Mouse (Mus musculus) forebrain, embryonic 15.5 days (tissue): Measurements from ENCODE around the gene Mgst2. TPM values are rescaled to one million over a fixed set of nuclear protein-coding genes. Genes with fewer than 3 reads are reported as not detected.

Experiments used
- ATAC-seq: fragments of 200-750 bp; cut with Nextera tagmentation; replicated peaks from 2 replicates; pipeline ENCODE4 v1.8.0; 2017; ENCODE audit warnings: mild to moderate bottlenecking, moderate TSS enrichment, moderate library complexity
- H3K27ac ChIP-seq: fragments of 300-500 bp; sonication (generic); replicated peaks from 2 replicates; pipeline ENCODE4 v1.5.1; 2015; ENCODE audit warnings: mild to moderate bottlenecking, inconsistent platforms
- H3K27me3 ChIP-seq: fragments of 300-500 bp; sonication (generic); 2 replicates; pipeline ENCODE4 v1.6.1; 2015; ENCODE audit warnings: inconsistent platforms
- H3K36me3 ChIP-seq: fragments of 300-500 bp; sonication (generic); 2 replicates; pipeline ENCODE4 v1.6.1; 2015; ENCODE audit warnings: mild to moderate bottlenecking, inconsistent platforms
- H3K4me1 ChIP-seq: fragments of 300-500 bp; sonication (generic); 2 replicates; pipeline ENCODE4 v1.6.1; 2015; ENCODE audit warnings: inconsistent platforms
- H3K4me2 ChIP-seq: fragments of 300-500 bp; sonication (generic); replicated peaks from 2 replicates; pipeline ENCODE4 v1.6.1; 2015; ENCODE audit warnings: mild to moderate bottlenecking, inconsistent platforms
- H3K4me3 ChIP-seq: fragments of 300-500 bp; sonication (generic); 2 replicates; pipeline ENCODE4 v1.5.1; 2015; ENCODE audit warnings: mild to moderate bottlenecking, inconsistent platforms
- H3K9ac ChIP-seq: fragments of 300-500 bp; sonication (generic); replicated peaks from 2 replicates; pipeline ENCODE4 v1.6.1; 2015; ENCODE audit warnings: mild to moderate bottlenecking, inconsistent platforms
- H3K9me3 ChIP-seq: fragments of 300-500 bp; sonication (generic); 2 replicates; pipeline ENCODE4 v1.6.1; 2016; ENCODE audit warnings: inconsistent platforms
- WGBS: fragments of 180-500 bp; shearing (Covaris S2); methylation state at CpG from one replicate; pipeline ENCODE4 v1.1.7; 2015; ENCODE audit warnings: mixed read lengths; 5-methylcytosine and 5-hydroxymethylcytosine counted together
- polyA plus RNA-seq: library from polyadenylated mRNA; unstranded; fragments of >200 nt; fragmentation: Nextera tagmentation; extraction: Ambion mirVana; gene quantifications from 2 replicates; pipeline ENCODE4 v1.2.1, GENCODE M21; 2015

Mgst2 gene
- polyA plus RNA-seq, 1 experiment from 2014 or later: 0.95 TPM

GRCm38 (mm10) chr3:51660821-51661276, 689 bp downstream of the Mgst2 start:
- H3K4me3 ChIP-seq: no peak overlapping the region
- H3K9me3 ChIP-seq: no peaks in the 10 kb centered on the region
- ATAC-seq: no peak
- H3K27me3 ChIP-seq: no peaks in the 10 kb centered on the region
- no peak overlapping the region for H3K27ac ChIP-seq
- H3K36me3 ChIP-seq: no peaks in the 10 kb centered on the region
- WGBS: 80% methylated on average over 3 of the region's 3 CpGs
- H3K9ac ChIP-seq: no peak overlapping the region
- H3K4me1 ChIP-seq: no peaks in the 10 kb centered on the region
- no peak overlapping the region for H3K4me2 ChIP-seq

DNA sequence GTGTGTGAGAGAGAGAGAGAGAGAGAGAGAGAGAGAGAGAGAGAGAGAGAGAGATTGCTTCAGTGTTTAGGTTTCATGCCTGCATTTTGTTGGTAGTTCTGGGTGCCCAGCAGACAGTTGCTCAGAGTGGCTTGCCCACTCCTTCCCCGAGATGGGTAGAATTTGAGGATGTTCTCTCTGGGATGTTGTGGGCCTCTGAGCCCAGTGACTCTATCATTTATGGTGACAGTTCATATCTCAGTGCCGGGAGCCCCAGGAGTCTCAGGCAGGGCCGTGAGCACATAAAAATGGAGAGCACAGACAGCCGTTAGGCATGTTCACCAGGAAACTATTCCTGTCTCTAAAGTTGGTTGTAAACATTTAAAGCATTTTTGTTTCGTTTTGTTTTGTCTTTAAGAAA, 1.2 kb downstream of the Mgst2 start:
- H3K27ac ChIP-seq: no peak overlapping the region
- 80% methylated on average over 5 of the region's 5 CpGs for WGBS
- no peak overlapping the region for H3K4me2 ChIP-seq
- H3K9ac ChIP-seq: no peak overlapping the region
- no peaks in the 10 kb centered on the region for H3K9me3 ChIP-seq
- no peaks in the 10 kb centered on the region for H3K4me1 ChIP-seq
- no peaks in the 10 kb centered on the region for H3K27me3 ChIP-seq
- no peak overlapping the region for H3K4me3 ChIP-seq
- no peak for ATAC-seq
- no peaks in the 10 kb centered on the region for H3K36me3 ChIP-seq

- no peaks in the 10 kb centered on the region for H3K27me3 ChIP-seq
- H3K27ac ChIP-seq: no peak overlapping the region
- no peaks in the 10 kb centered on the region for H3K4me1 ChIP-seq
- H3K9me3 ChIP-seq: no peaks in the 10 kb centered on the region
- 80% methylated on average over 11 of the region's 11 CpGs for WGBS
- no peak overlapping the region for H3K4me3 ChIP-seq
- ATAC-seq: no peak
- no peak overlapping the region for H3K4me2 ChIP-seq
- no peaks in the 10 kb centered on the region for H3K36me3 ChIP-seq
- H3K9ac ChIP-seq: no peak overlapping the region
These were observed 1.9 kb downstream of the Mgst2 start for GRCm38 (mm10) chr3:51661880-51662550.

- 75% methylated on average over 6 of the region's 6 CpGs for WGBS
- no peak overlapping the region for H3K27ac ChIP-seq
- no peak overlapping the region for H3K4me3 ChIP-seq
- no peak for ATAC-seq
- no peaks in the 10 kb centered on the region for H3K9me3 ChIP-seq
- H3K4me2 ChIP-seq: no peak overlapping the region
- H3K4me1 ChIP-seq: no peaks in the 10 kb centered on the region
- no peaks in the 10 kb centered on the region for H3K36me3 ChIP-seq
- no peaks in the 10 kb centered on the region for H3K27me3 ChIP-seq
- H3K9ac ChIP-seq: no peak overlapping the region
These were observed 2.4 kb downstream of the Mgst2 start for GRCm38 (mm10) chr3:51662557-51662956.

DNA sequence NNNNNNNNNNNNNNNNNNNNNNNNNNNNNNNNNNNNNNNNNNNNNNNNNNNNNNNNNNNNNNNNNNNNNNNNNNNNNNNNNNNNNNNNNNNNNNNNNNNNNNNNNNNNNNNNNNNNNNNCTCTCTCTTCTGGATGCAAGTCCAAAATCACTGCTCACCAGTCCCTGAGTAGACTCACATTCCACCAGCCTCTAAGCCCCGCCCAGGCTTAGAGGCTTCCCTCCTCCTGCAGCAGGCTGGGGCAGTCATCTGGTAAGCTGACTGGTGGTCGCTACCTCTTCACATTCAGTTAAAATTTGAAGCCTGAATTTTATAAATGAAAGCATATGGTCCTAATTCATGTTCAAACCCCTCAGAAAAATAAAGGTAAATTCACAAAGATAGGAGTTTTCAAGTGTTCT, 8.4 kb downstream of the Mgst2 start:
- 42% methylated on average over 2 of the region's 2 CpGs for WGBS

GRCm38 (mm10) chr3:51670414-51671070, 10.4 kb downstream of the Mgst2 start:
- no peak overlapping the region for H3K27ac ChIP-seq
- no peak overlapping the region for H3K4me2 ChIP-seq
- H3K36me3 ChIP-seq: no peaks in the 10 kb centered on the region
- no peaks in the 10 kb centered on the region for H3K27me3 ChIP-seq
- no peaks in the 10 kb centered on the region for H3K9me3 ChIP-seq
- H3K4me1 ChIP-seq: no peaks in the 10 kb centered on the region
- 89% methylated on average over 5 of the region's 5 CpGs for WGBS
- no peak overlapping the region for H3K4me3 ChIP-seq
- ATAC-seq: no peak
- H3K9ac ChIP-seq: no peak overlapping the region

More for the DNA sequence above, 8.4 kb downstream of the Mgst2 start:
- H3K27ac ChIP-seq: no peak overlapping the region
- no peak overlapping the region for H3K4me3 ChIP-seq
- no peaks in the 10 kb centered on the region for H3K4me1 ChIP-seq
- no peak for ATAC-seq
- no peak overlapping the region for H3K4me2 ChIP-seq
- no peaks in the 10 kb centered on the region for H3K36me3 ChIP-seq
- no peaks in the 10 kb centered on the region for H3K27me3 ChIP-seq
- no peak overlapping the region for H3K9ac ChIP-seq
- no peaks in the 10 kb centered on the region for H3K9me3 ChIP-seq

DNA sequence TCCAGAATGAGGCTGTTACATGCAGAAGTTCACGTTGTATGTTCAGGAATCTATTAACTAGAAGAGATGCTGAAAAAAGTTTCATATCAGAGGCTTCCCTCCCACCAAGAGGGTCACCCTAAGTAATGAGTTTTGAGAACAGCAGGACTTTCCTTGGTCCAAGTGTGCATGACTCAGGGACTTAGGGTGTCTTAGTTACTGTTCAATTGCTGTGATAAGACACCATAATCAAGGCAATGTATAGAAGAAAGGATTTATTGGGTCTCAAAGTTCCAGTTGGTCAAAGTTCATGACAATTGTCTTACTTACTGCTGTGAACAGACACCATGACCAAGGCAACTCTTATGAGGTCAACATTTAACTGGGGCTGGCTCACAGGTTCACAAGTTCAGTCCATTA, 10.9 kb downstream of the Mgst2 start:
- 93% methylated on average over 1 of the region's 1 CpGs for WGBS
- Histone ChIP-seq H3K4me2 (no peak overlapping the region), H3K36me3 (no peaks in the 10 kb centered on the region), H3K4me3 (no peak overlapping the region), H3K9me3 (no peaks in the 10 kb centered on the region), H3K27ac (no peak overlapping the region), H3K9ac (no peak overlapping the region), H3K4me1 (no peaks in the 10 kb centered on the region), H3K27me3 (no peaks in the 10 kb centered on the region)
- no peak for ATAC-seq

- Histone ChIP-seq H3K4me2 (no peak overlapping the region), H3K36me3 (no peaks in the 10 kb centered on the region), H3K27ac (no peak overlapping the region), H3K4me3 (no peak overlapping the region), H3K4me1 (no peaks in the 10 kb centered on the region), H3K9me3 (no peaks in the 10 kb centered on the region), H3K9ac (no peak overlapping the region), H3K27me3 (no peaks in the 10 kb centered on the region)
- ATAC-seq: no peak
- WGBS: 61% methylated on average over 4 of the region's 4 CpGs
These were observed 12.5 kb downstream of the Mgst2 start for GRCm38 (mm10) chr3:51672631-51673030.

- Histone ChIP-seq H3K4me1 (no peaks in the 10 kb centered on the region), H3K4me3 (no peak overlapping the region), H3K27ac (no peak overlapping the region), H3K36me3 (no peaks in the 10 kb centered on the region), H3K4me2 (no peak overlapping the region), H3K9ac (no peak overlapping the region), H3K27me3 (no peaks in the 10 kb centered on the region), H3K9me3 (no peaks in the 10 kb centered on the region)
- no peak for ATAC-seq
- whole genome bisulfite sequencing: 80% methylated on average over 21 of the region's 21 CpGs
These were observed 13.4 kb downstream of the Mgst2 start for GRCm38 (mm10) chr3:51673408-51674086.

- no peak for ATAC-seq
- no peak overlapping the region for H3K27ac ChIP-seq
- no peaks in the 10 kb centered on the region for H3K27me3 ChIP-seq
- H3K36me3 ChIP-seq: no peaks in the 10 kb centered on the region
- 78% methylated on average over 3 of the region's 3 CpGs for WGBS
- H3K4me3 ChIP-seq: no peak overlapping the region
- H3K9ac ChIP-seq: no peak overlapping the region
- H3K4me2 ChIP-seq: no peak overlapping the region
- no peaks in the 10 kb centered on the region for H3K4me1 ChIP-seq
- no peaks in the 10 kb centered on the region for H3K9me3 ChIP-seq
These were observed 14.8 kb downstream of the Mgst2 start for GRCm38 (mm10) chr3:51674963-51675362.

- Histone ChIP-seq H3K4me2 (no peak overlapping the region), H3K27me3 (no peaks in the 10 kb centered on the region), H3K36me3 (no peaks in the 10 kb centered on the region), H3K4me1 (no peaks in the 10 kb centered on the region), H3K9me3 (no peaks in the 10 kb centered on the region), H3K27ac (no peak overlapping the region), H3K4me3 (no peak overlapping the region), H3K9ac (no peak overlapping the region)
- ATAC-seq: no peak
- WGBS: 95% methylated on average over 6 of the region's 6 CpGs
These were observed 25.4 kb downstream of the Mgst2 start for GRCm38 (mm10) chr3:51685539-51685938.

GRCm38 (mm10) chr3:51686316-51686715, 26.2 kb downstream of the Mgst2 start:
- Histone ChIP-seq H3K9ac (no peak overlapping the region), H3K27ac (no peak overlapping the region), H3K4me2 (no peak overlapping the region), H3K4me1 (no peaks in the 10 kb centered on the region), H3K9me3 (no peaks in the 10 kb centered on the region), H3K27me3 (no peaks in the 10 kb centered on the region), H3K36me3 (no peaks in the 10 kb centered on the region), H3K4me3 (no peak overlapping the region)
- ATAC-seq: no peak
- WGBS: 92% methylated on average over 6 of the region's 6 CpGs
